Mouse (Mus musculus): ENCODE measurements around the gene Ppp1r9b.
A peak's percentile ranks its signal among the peaks of the same experiment; 100 is the strongest.
"Not testable (repeated sequence)": the region's sequence is repeated elsewhere in the genome, so short reads cannot be mapped to it uniquely, and the experiment has no call there.

Ppp1r9b gene

DNA sequence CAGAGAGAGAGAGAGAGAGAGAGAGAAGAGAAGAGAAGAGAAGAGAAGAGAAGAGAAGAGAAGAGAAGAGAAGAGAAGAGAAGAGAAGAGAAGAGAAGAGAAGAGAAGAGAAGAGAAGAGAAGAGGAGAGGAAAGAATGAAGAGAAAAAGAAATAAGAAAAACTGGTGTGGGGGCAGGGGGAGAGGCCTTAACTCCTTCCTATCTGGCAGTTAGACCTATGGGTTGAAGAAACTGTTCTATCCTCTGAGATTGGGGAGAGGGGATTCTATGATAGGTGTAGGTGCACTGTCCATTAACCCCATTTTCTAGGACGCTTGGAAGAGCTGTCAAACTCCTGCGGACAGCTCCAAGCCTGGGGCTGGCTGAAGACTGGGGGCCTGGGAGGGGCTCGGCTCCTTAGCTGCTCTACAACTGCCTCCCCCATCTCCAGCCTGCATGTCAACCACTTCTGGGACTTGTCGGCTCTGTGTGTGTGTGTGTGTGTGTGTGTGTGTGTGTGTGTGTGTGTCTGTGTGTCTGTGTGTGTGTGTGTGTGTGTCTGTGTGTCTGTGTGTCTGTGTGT is 20.1 kb downstream of the Ppp1r9b start:
- ATAC-seq (ENCODE audit: insufficient number of reproducible peaks, low FRiP score, low TSS enrichment), result not testable (repeated sequence)

- ATAC-seq (ENCODE audit: insufficient number of reproducible peaks, low FRiP score, low TSS enrichment), result no peak
Measured at GRCm38 (mm10) chr11:95011416-95011815, 20.6 kb downstream of the Ppp1r9b start.

- ATAC-seq (ENCODE audit: insufficient number of reproducible peaks, low FRiP score, low TSS enrichment), result no peak
Measured at GRCm38 (mm10) chr11:95012075-95012474, 21.2 kb downstream of the Ppp1r9b start.

DNA sequence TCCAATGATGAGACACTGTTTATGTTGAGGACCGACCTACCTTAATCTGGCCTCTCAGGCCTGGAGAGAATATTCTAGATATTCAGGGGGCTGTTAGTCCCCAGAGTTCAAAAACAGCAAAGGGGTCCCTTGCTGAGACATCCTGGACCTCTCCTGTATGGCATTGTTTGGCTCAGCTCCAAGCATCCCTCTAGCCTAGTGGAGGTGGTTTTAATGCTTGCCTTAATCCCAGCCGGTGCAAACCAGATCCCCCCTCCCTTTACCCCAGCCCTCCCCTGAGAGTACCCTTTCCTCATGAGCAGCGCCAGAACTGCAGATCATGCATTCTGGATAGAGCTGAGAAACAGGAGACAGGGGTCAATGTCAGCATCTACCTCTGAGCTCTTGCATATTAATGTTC is 21.7 kb downstream of the Ppp1r9b start:
- ATAC-seq (ENCODE audit: insufficient number of reproducible peaks, low FRiP score, low TSS enrichment), result no peak

DNA sequence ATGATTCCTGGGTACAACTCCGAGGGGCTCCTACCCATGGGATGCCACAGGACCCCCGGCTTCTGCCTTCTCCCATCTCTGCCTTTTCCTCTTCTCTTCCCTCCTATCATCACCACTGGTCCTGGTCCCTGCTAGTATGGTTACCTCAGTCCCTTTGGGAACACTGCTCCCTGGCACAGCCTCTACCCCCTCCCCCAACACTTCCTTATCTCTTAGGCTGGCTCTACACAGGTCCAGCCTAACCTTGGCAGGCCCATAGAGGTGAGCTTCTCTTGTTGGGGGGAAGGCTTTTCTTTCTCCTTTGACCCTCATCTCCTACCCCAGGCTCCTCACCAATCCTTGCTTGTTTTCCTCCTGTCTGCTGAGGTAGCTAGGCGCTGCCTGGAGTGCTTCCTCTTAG is 24.6 kb downstream of the Ppp1r9b start:
- no peak for ATAC-seq (ENCODE audit: insufficient number of reproducible peaks, low FRiP score, low TSS enrichment)

DNA sequence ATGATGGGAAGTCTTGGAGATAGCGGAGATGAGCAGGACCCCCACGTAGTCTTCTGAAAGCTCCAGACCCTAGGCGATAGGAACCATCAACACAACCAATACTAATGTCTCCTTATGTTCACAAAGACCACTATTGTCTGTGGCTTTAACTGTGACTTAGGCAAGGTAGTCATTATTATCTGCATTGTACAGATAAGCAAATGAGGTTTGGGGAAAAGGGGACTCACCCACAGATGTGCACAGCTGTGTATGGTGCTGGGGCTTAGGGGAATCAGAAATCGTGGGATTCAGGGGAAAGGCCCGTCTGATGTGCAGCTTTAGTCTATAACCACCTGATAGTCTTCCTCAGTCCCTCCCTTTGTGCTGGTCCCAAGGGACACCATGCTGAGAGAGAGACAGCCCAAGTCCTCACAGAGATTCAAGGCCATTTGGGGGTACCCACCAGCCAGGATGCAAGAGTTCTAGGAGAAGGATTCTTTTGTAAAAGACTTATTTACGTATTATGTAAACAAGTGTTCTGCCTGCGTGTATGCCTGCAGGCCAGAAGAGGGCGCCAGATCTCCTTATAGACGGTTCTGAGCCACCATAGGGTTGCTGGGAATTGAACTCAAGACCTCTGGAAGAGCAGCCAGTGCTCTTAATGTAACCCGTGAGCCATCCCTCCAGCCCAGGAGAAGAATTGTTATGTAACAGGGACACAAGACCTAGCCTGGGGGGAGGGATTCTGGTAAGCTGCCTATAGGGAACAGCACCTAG is 31.6 kb downstream of the Ppp1r9b start:
- ATAC-seq (ENCODE audit: insufficient number of reproducible peaks, low FRiP score, low TSS enrichment), result no peak

- no peak for ATAC-seq (ENCODE audit: insufficient number of reproducible peaks, low FRiP score, low TSS enrichment)
Measured at GRCm38 (mm10) chr11:95023481-95023880, 32.6 kb downstream of the Ppp1r9b start.

- peak; percentile 43; the same call in 1 of the 2 replicates for ATAC-seq (ENCODE audit: insufficient number of reproducible peaks, low FRiP score, low TSS enrichment)
Measured at GRCm38 (mm10) chr11:95024439-95025184, 33.8 kb downstream of the Ppp1r9b start.

DNA sequence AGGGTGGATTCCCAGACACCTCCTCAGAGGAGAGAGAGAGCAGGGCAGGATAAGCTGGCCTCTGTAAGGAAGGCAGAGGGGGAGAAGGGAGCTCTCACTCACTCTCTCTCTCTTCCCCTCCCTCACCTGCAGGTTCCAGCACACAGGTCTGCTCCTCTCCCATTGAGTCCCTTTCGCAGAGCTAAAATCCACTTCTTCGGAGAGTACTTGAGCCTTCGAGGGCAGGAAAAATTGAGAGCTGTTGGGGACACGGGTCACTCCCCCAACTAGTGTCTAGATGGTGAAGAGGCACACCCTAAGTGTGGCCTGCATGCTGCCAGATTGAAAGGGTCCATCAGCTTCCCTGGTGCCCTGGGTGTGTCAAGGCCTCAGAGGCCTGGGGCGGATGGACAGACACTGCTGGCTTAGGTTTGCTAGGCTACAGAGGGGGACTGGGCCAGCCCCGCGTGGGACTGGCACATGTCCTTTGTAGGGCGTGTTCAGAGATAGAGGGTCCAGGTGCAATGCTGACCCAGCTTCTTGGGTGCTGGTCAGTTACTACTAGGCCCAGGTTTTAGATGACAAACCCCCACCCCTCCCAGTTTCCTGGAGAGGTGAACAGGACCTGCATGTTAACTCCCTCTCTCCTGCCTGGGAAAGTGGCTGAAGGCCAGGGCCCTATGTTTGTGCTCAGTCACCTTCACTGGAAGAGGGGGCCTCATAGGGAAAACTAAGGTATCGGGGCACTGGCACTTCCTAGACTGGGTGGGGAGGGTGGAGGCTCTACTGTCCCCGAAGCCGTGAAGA is 34.6 kb downstream of the Ppp1r9b start:
- ATAC-seq (ENCODE audit: insufficient number of reproducible peaks, low FRiP score, low TSS enrichment), result no peak

GRCm38 (mm10) chr11:95026090-95026542 is 35.3 kb downstream of the Ppp1r9b start:
- no peak for ATAC-seq (ENCODE audit: insufficient number of reproducible peaks, low FRiP score, low TSS enrichment)

- no peak for ATAC-seq (ENCODE audit: insufficient number of reproducible peaks, low FRiP score, low TSS enrichment)
Measured at GRCm38 (mm10) chr11:95026849-95027248, 36.0 kb downstream of the Ppp1r9b start.

DNA sequence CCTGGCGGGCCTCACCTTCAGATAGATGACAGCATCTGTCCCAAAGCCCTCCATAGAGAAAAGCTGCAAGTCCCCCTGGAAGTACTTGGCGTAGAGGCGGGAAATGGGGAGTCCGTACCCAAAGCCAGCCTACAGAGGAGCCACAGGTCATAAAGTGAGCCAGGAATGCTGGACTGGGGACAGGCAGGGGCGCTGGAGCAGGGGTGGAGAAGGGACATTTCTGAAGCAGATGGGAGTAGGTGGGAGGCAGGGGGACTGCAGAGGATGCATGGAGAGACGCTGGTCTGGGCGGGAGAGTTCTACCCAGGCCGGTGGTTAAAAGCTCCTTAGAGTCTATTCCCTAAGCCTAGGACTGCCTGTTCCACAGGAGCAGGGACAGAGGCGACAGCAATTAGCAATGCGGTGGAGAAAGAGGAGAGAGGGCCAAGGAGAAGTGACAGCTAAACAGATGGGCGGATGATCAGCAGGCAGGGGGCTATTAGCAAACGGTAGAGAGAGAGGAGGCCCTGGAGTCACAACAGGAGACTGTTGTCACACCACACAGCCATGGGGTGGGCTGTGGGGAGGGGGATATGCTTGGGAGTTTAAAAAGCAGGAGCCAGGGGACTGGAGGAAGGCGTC is 37.1 kb downstream of the Ppp1r9b start:
- no peak for ATAC-seq (ENCODE audit: insufficient number of reproducible peaks, low FRiP score, low TSS enrichment)

- no peak for ATAC-seq (ENCODE audit: insufficient number of reproducible peaks, low FRiP score, low TSS enrichment)
Measured at GRCm38 (mm10) chr11:95032945-95033344, 42.1 kb downstream of the Ppp1r9b start.

- ATAC-seq (ENCODE audit: insufficient number of reproducible peaks, low FRiP score, low TSS enrichment), result no peak
Measured at GRCm38 (mm10) chr11:95033617-95034016, 42.8 kb downstream of the Ppp1r9b start.

- ATAC-seq (ENCODE audit: insufficient number of reproducible peaks, low FRiP score, low TSS enrichment), result no peak
Measured at GRCm38 (mm10) chr11:95034902-95035301, 44.1 kb downstream of the Ppp1r9b start.

DNA sequence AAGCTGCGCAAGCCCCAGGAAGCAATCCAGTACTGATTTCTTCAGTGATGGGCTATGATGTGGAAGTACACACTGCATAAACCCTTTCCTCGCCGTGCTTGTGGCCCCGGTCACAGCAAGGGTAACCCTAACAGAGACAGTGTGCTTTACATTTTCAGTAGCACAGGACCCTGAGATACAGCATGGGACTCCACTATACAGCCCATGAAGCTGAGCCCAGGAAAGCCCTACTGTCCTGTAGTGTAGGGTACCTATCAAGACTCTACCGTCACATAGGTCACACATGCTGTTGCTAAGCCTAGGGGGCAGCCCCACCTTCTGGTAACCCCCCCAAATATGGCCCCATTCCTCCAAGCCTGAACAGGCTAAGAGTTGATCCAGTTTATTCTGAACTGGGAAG is 45.7 kb downstream of the Ppp1r9b start:
- ATAC-seq (ENCODE audit: insufficient number of reproducible peaks, low FRiP score, low TSS enrichment), result no peak

GRCm38 (mm10) chr11:95037306-95037705 is 46.5 kb downstream of the Ppp1r9b start:
- ATAC-seq (ENCODE audit: insufficient number of reproducible peaks, low FRiP score, low TSS enrichment), result no peak

DNA sequence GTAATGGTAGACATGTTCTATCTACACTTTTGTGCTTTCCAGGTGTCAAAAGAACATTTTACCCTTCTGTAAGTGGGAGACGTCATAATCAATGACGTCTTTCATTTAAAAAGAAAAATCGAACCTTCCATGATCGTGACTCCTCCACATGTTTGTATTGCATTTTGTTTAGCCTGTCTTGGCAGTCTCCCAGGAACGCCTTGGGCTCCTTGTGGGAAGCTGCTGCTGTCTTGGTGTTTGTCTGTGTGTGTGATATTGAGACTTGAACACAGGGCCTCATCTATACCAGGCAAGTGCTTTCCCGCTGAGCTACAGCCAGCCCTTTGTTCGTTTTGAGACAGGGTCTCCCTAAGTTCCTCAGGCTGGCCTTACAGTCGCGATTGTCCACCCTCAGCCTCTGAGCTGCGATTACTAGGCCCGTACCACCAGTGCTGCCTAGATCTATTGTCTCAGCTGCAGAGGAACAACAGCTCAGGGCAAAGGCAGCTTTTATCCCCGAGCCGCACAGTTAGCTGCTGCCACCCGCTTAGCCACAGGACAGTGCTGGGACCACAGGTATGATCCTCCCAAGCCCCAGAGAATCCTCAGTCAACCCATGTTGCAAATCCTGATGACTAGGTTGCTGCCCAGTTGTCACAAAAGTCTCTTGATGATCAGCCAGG is 47.5 kb downstream of the Ppp1r9b start:
- no peak for ATAC-seq (ENCODE audit: insufficient number of reproducible peaks, low FRiP score, low TSS enrichment)

- ATAC-seq (ENCODE audit: insufficient number of reproducible peaks, low FRiP score, low TSS enrichment), result no peak
Measured at GRCm38 (mm10) chr11:95038818-95039655, 48.2 kb downstream of the Ppp1r9b start.
